Mouse (Mus musculus) intestine, embryonic 16.5 days (tissue): ENCODE results near the gene Gm6377. TPM values are rescaled to one million over a fixed set of nuclear protein-coding genes. Genes with fewer than 3 reads are reported as not detected.

ENCODE experiments used
- ATAC-seq: fragments of 200-750 bp; cut with Nextera tagmentation; 2 replicates; pipeline ENCODE4 v1.8.0; 2017; ENCODE audit warnings: moderate TSS enrichment, moderate library complexity
- H3K27ac ChIP-seq: fragments of 300-500 bp; sonication (generic); 2 replicates; pipeline ENCODE4 v1.5.1; 2014; ENCODE audit warnings: mild to moderate bottlenecking, low read length
- H3K27me3 ChIP-seq: fragments of 300-500 bp; sonication (generic); replicated peaks from 2 replicates; pipeline ENCODE4 v1.6.1; 2014; ENCODE audit warnings: low read length, control low read depth, mixed read lengths; ENCODE audit not compliant: control insufficient read depth, insufficient read depth
- H3K36me3 ChIP-seq: fragments of 300-500 bp; sonication (generic); 2 replicates; pipeline ENCODE4 v1.6.1; 2014; ENCODE audit warnings: low read length, control low read depth; ENCODE audit not compliant: control insufficient read depth, insufficient read depth
- H3K4me1 ChIP-seq: fragments of 300-500 bp; sonication (generic); 2 replicates; pipeline ENCODE4 v1.6.1; 2014; ENCODE audit warnings: low read length, control low read depth, mixed read lengths; ENCODE audit not compliant: control insufficient read depth, insufficient read depth
- H3K4me2 ChIP-seq: fragments of 300-500 bp; sonication (generic); 2 replicates; pipeline ENCODE4 v1.6.1; 2014; ENCODE audit warnings: low read depth, low read length, control low read depth
- H3K4me3 ChIP-seq: fragments of 300-500 bp; sonication (generic); 2 replicates; pipeline ENCODE4 v1.5.1; 2014; ENCODE audit warnings: mild to moderate bottlenecking, low read length
- H3K9ac ChIP-seq: fragments of 300-500 bp; sonication (generic); 2 replicates; pipeline ENCODE4 v1.6.1; 2014; ENCODE audit warnings: low read depth, low read length
- H3K9me3 ChIP-seq: fragments of 300-500 bp; sonication (generic); 2 replicates; pipeline ENCODE4 v1.6.1; 2016; ENCODE audit warnings: low read length, control low read depth; ENCODE audit not compliant: control insufficient read depth
- WGBS: fragments of 180-500 bp; shearing (Covaris S2); extraction: QIAGEN DNeasy Blood & Tissue Kit; methylation state at CpG from one replicate; pipeline ENCODE4 v1.1.7; 2014; 5-methylcytosine and 5-hydroxymethylcytosine counted together
- polyA plus RNA-seq: library from polyadenylated mRNA; unstranded; fragments of >200 nt; fragmentation: Nextera tagmentation; extraction: Ambion mirVana; gene quantifications from 2 replicates; pipeline ENCODE4 v1.2.1, GENCODE M21; 2015

Gm6377 gene
- polyA plus RNA-seq = 0.10 and 0.17 TPM in 2 replicates

GRCm38 (mm10) chrX:109196468-109196867 lies at the start of gene Gm6377:
Gm6377 (plus strand) TSS chrX:109196756.
- H3K4me1 ChIP-seq = no peaks in the 10 kb centered on the region
- no peaks in the 10 kb centered on the region for H3K36me3 ChIP-seq
- WGBS = 63% methylated on average over 4 of the region's 4 CpGs
- H3K27ac ChIP-seq = no peak within 1 kb of the TSS
- no peak within 1 kb of the TSS for H3K9ac ChIP-seq
- no peaks in the 10 kb centered on the region for H3K27me3 ChIP-seq
- ATAC-seq = no peak
- no peak within 1 kb of the TSS for H3K4me3 ChIP-seq
- no peak within 1 kb of the TSS for H3K4me2 ChIP-seq
- H3K9me3 ChIP-seq = no peaks in the 10 kb centered on the region

GRCm38 (mm10) chrX:109147108-109147507 lies 49.4 kb upstream of the Gm6377 start:
- Histone ChIP-seq H3K27me3 (no peaks in the 10 kb centered on the region), H3K36me3 (no peaks in the 10 kb centered on the region), H3K27ac (no peak overlapping the region), H3K4me3 (no peak overlapping the region), H3K4me1 (no peaks in the 10 kb centered on the region; the same call in 1 of the 2 replicates), H3K9ac (no peak overlapping the region), H3K4me2 (no peak overlapping the region), H3K9me3 (no peaks in the 10 kb centered on the region)
- no peak for ATAC-seq
- WGBS = 88% methylated on average over 3 of the region's 3 CpGs

- Histone ChIP-seq H3K4me1 (no peaks in the 10 kb centered on the region), H3K27me3 (no peaks in the 10 kb centered on the region), H3K9me3 (no peaks in the 10 kb centered on the region), H3K36me3 (no peaks in the 10 kb centered on the region), H3K27ac (no peak overlapping the region), H3K9ac (no peak overlapping the region), H3K4me2 (no peak overlapping the region), H3K4me3 (no peak overlapping the region)
- WGBS = 90% methylated on average over 2 of the region's 2 CpGs
- no peak for ATAC-seq
Measured at GRCm38 (mm10) chrX:109151228-109151627, 45.3 kb upstream of the Gm6377 start.

- Histone ChIP-seq H3K4me1 (no peaks in the 10 kb centered on the region), H3K27me3 (no peaks in the 10 kb centered on the region), H3K9me3 (no peaks in the 10 kb centered on the region), H3K4me2 (0 out of 2 replicates have a peak overlapping the region, but pooled peaks have one; percentile 19), H3K4me3 (no peak overlapping the region), H3K36me3 (no peaks in the 10 kb centered on the region), H3K9ac (no peak overlapping the region), H3K27ac (no peak overlapping the region)
- WGBS = 70% methylated on average over 1 of the region's 1 CpGs
- no peak for ATAC-seq
Measured at GRCm38 (mm10) chrX:109160326-109160725, 36.2 kb upstream of the Gm6377 start.

- WGBS = 66% methylated on average over 4 of the region's 4 CpGs
- H3K4me1 ChIP-seq = no peaks in the 10 kb centered on the region
- H3K9me3 ChIP-seq = no peaks in the 10 kb centered on the region
- no peak overlapping the region for H3K9ac ChIP-seq
- H3K4me3 ChIP-seq = no peak overlapping the region
- H3K36me3 ChIP-seq = no peaks in the 10 kb centered on the region
- 0 out of 2 replicates have a peak overlapping the region, but pooled peaks have one; percentile 19 for H3K4me2 ChIP-seq
- no peak overlapping the region for H3K27ac ChIP-seq
- ATAC-seq = peak; percentile 82
- H3K27me3 ChIP-seq = no peaks in the 10 kb centered on the region
Measured at GRCm38 (mm10) chrX:109160901-109161300, 35.7 kb upstream of the Gm6377 start.

GRCm38 (mm10) chrX:109175038-109175437 lies 21.5 kb upstream of the Gm6377 start:
- no peaks in the 10 kb centered on the region for H3K27me3 ChIP-seq
- no peaks in the 10 kb centered on the region for H3K9me3 ChIP-seq
- H3K4me3 ChIP-seq = no peak overlapping the region
- no peak overlapping the region for H3K27ac ChIP-seq
- H3K4me1 ChIP-seq = no peaks in the 10 kb centered on the region; the same call in 1 of the 2 replicates
- peak; percentile 72 for ATAC-seq
- no peak overlapping the region for H3K4me2 ChIP-seq
- no peak overlapping the region for H3K9ac ChIP-seq
- H3K36me3 ChIP-seq = no peaks in the 10 kb centered on the region
- 66% methylated on average over 2 of the region's 2 CpGs for WGBS

- H3K9ac ChIP-seq = no peak overlapping the region
- no peaks in the 10 kb centered on the region for H3K9me3 ChIP-seq
- H3K27ac ChIP-seq = no peak overlapping the region
- H3K4me1 ChIP-seq = no peaks in the 10 kb centered on the region; the same call in 1 of the 2 replicates
- H3K4me2 ChIP-seq = no peak overlapping the region
- peak; percentile 72 for ATAC-seq
- H3K36me3 ChIP-seq = no peaks in the 10 kb centered on the region
- WGBS = 33% methylated on average over 3 of the region's 3 CpGs
- H3K27me3 ChIP-seq = no peaks in the 10 kb centered on the region
- H3K4me3 ChIP-seq = no peak overlapping the region
Measured at GRCm38 (mm10) chrX:109175470-109175869, 21.1 kb upstream of the Gm6377 start.

- Histone ChIP-seq H3K27ac (no peak overlapping the region), H3K9me3 (no peaks in the 10 kb centered on the region), H3K27me3 (no peaks in the 10 kb centered on the region), H3K4me2 (no peak overlapping the region), H3K4me1 (no peaks in the 10 kb centered on the region), H3K4me3 (no peak overlapping the region), H3K36me3 (no peaks in the 10 kb centered on the region), H3K9ac (no peak overlapping the region)
- 83% methylated on average over 4 of the region's 4 CpGs for WGBS
- ATAC-seq = no peak
Measured at GRCm38 (mm10) chrX:109184706-109185478, 11.7 kb upstream of the Gm6377 start.

GRCm38 (mm10) chrX:109189607-109190006 lies 6.9 kb upstream of the Gm6377 start:
- H3K4me2 ChIP-seq = no peak overlapping the region
- no peak overlapping the region for H3K9ac ChIP-seq
- H3K4me1 ChIP-seq = no peaks in the 10 kb centered on the region
- H3K36me3 ChIP-seq = no peaks in the 10 kb centered on the region
- ATAC-seq = no peak
- H3K4me3 ChIP-seq = no peak overlapping the region
- no peak overlapping the region for H3K27ac ChIP-seq
- H3K9me3 ChIP-seq = no peaks in the 10 kb centered on the region
- 89% methylated on average over 4 of the region's 4 CpGs for WGBS
- no peaks in the 10 kb centered on the region for H3K27me3 ChIP-seq
